Mouse (Mus musculus): ENCODE measurements around the gene Tnfrsf1a.

Gene Tnfrsf1a

GRCm38 (mm10) chr6:125385066-125385974 lies 36.2 kb downstream of the Tnfrsf1a start:
- DNase-seq (ENCODE audit: low read depth), result no peak

- no peak for DNase-seq (ENCODE audit: low read depth)
These were observed 36.9 kb downstream of the Tnfrsf1a start for GRCm38 (mm10) chr6:125386080-125386479.

- DNase-seq (ENCODE audit: low read depth), result no peak
These were observed 40.7 kb downstream of the Tnfrsf1a start for GRCm38 (mm10) chr6:125389853-125390252.

GRCm38 (mm10) chr6:125405461-125406382 lies 56.6 kb downstream of the Tnfrsf1a start:
- no peak for DNase-seq (ENCODE audit: low read depth)

GRCm38 (mm10) chr6:125407224-125407623 lies 58.1 kb downstream of the Tnfrsf1a start:
- no peak for DNase-seq (ENCODE audit: low read depth)

GRCm38 (mm10) chr6:125407657-125408056 lies 58.5 kb downstream of the Tnfrsf1a start:
- no peak for DNase-seq (ENCODE audit: low read depth)

- DNase-seq (ENCODE audit: low read depth), result no peak
These were observed 61.4 kb downstream of the Tnfrsf1a start for GRCm38 (mm10) chr6:125410551-125410950.

- DNase-seq (ENCODE audit: low read depth), result no peak
These were observed 61.9 kb downstream of the Tnfrsf1a start for GRCm38 (mm10) chr6:125410995-125411547.

- no peak for DNase-seq (ENCODE audit: low read depth)
These were observed 62.5 kb downstream of the Tnfrsf1a start for GRCm38 (mm10) chr6:125411661-125412060.

Measured in c-Kit-positive CD71-negative TER-119-negative erythroid progenitor cells, embryonic 14.5 days (primary cell).